Mouse (Mus musculus) urinary bladder, postnatal 4 days (tissue): Measurements from ENCODE around the gene Mfsd13b.

ENCODE experiments used
- DNase-seq, 2 experiments: peaks; one replicate each; pipeline ENCODE4 v3.0.0; 2021 to 2022; ENCODE audit warnings: low spot score in 2 of 2

The Mfsd13b gene

GRCm38 (mm10) chr7:121043510-121043909, 61.2 kb downstream of the Mfsd13b start:
- no peak for DNase-seq

GRCm38 (mm10) chr7:121044251-121044650, 61.9 kb downstream of the Mfsd13b start:
- no peak for DNase-seq

- DNase-seq, result no peak
Observed at GRCm38 (mm10) chr7:121045671-121046453, 63.6 kb downstream of the Mfsd13b start.

GRCm38 (mm10) chr7:121047624-121048023, 65.3 kb downstream of the Mfsd13b start:
- DNase-seq, result no peak

- no peak for DNase-seq
Observed at GRCm38 (mm10) chr7:121053071-121053470, 70.8 kb downstream of the Mfsd13b start.

GRCm38 (mm10) chr7:121059477-121060218, 77.3 kb downstream of the Mfsd13b start:
- DNase-seq, result no peak

- DNase-seq, result no peak
Observed at GRCm38 (mm10) chr7:121064309-121064708, 82.0 kb downstream of the Mfsd13b start.
